Mouse (Mus musculus) heart, adult 18-20 months (tissue): ENCODE data around the gene Gm21783. TPM values are rescaled to one million over a fixed set of nuclear protein-coding genes. Genes with fewer than 3 reads are reported as not detected.
"Not testable (repeated sequence)": the region's sequence is repeated elsewhere in the genome, so short reads cannot be mapped to it uniquely, and the experiment has no call there.

Experiments
- DNase-seq, 2 experiments: peaks; one replicate each; pipeline ENCODE4 v3.0.0; 2021 to 2022; ENCODE audit warnings: mixed read lengths in 1 of 2
- long read RNA-seq, 2 experiments: library from polyadenylated mRNA; stranded (forward); transcript quantifications; one replicate each; pipeline ENCODE4 v2.0.0; 2021
- total RNA-seq, 2 experiments: library from RNA; stranded (reverse); gene quantifications; 2 replicates each; pipeline ENCODE4 v1.2.3; 2021

Gene Gm21783
- total RNA-seq, result not detected
- long read RNA-seq, experiment 1, result 0 reads
- long read RNA-seq, experiment 2, result 0 reads

DNA sequence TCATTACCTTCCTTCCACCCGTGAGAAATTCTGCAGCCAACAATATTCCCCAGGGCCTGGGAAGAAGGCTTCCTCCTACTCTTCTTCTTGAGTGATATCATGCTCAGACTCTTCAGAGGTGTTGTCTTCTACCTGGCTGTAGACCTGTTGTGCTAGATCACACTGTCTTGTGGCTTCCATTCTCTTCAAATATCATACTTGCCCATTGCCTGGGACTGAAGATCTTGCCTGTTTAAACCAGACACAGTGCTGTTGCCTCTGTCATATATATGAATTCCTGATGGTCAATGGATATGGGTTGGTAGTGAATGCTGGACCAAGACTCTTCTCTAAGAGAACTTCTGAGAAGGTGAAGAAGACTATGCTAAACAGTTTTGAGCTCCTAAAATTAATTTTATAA is at the start of gene Gm21783:
Gm21783 (minus strand) TSS at position 101 of the 400 bp plus-strand sequence.
- DNase-seq, result not testable (repeated sequence)
